Mouse (Mus musculus) liver, adult 2 months (tissue): ENCODE results near the gene Wdr1.

Experiments
- CTCF ChIP-seq: fragments of 200-500 bp; IDR thresholded peaks from 2 replicates; pipeline ENCODE4 v1.5.1; 2011; ENCODE audit warnings: low read depth, low read length, control low read depth
- POLR2A ChIP-seq: fragments of 200-500 bp; IDR thresholded peaks from 2 replicates; pipeline ENCODE4 v1.6.1; 2011; ENCODE audit warnings: low read length, control low read depth; ENCODE audit not compliant: insufficient read depth; ENCODE audit errors: extremely low read depth

DNA sequence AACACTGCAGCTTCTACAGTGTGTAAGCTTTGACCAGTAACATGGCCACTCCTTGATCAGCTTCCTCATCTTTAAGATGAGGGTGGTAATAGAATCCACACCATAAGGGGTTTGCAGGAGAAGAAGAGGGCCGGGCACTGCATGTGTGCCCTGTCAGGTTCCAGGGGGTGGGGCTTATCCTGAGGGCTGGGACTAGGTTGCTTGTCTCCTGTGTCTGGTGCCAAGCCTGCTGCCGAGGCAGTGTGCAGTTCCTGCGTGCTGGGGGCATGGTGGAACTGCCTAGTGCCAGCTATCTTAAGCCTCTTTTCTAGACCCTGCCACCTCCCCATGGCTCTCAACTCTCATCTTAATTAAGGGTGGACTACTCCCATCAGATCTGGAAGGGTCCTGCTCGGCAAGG lies 84.0 kb downstream of the Wdr1 start:
- no peak for TF ChIP-seq CTCF
- TF ChIP-seq POLR2A, result 0 out of 2 replicates have a peak, but pooled peaks have one; percentile 41
